Mouse (Mus musculus): ENCODE results near the gene Gm1140.
"Not testable (repeated sequence)": the region's sequence is repeated elsewhere in the genome, so short reads cannot be mapped to it uniquely, and the experiment has no call there.

Gene Gm1140

GRCm38 (mm10) chrX:67693462-67693861 lies at the start of gene Gm1140:
Gene Gm1140, minus strand, starts transcription at chrX:67693562.
- not testable (repeated sequence) for TF ChIP-seq GATA4 (IDR thresholded peaks at IDR 0.05; ENCODE audit: insufficient replicate concordance, low read length)

GRCm38 (mm10) chrX:67695398-67695797 lies 2.0 kb upstream of the Gm1140 start, which contains the start of gene Gm14692:
Gene Gm14692, plus strand, starts transcription at chrX:67695698.
- not testable (repeated sequence) for TF ChIP-seq GATA4 (IDR thresholded peaks at IDR 0.05; ENCODE audit: insufficient replicate concordance, low read length)
